Mouse (Mus musculus) liver, adult 2 months (tissue): ENCODE data around the gene Gbx2.

ENCODE experiments used
- CTCF ChIP-seq: fragments of 200-500 bp; IDR thresholded peaks from 2 replicates; pipeline ENCODE4 v1.5.1; 2011; ENCODE audit warnings: low read depth, low read length, control low read depth
- POLR2A ChIP-seq: fragments of 200-500 bp; IDR thresholded peaks from 2 replicates; pipeline ENCODE4 v1.6.1; 2011; ENCODE audit warnings: low read length, control low read depth; ENCODE audit not compliant: insufficient read depth; ENCODE audit errors: extremely low read depth

GRCm38 (mm10) chr1:89922883-89923641 lies 7.9 kb downstream of the Gbx2 start:
- TF ChIP-seq CTCF (no peak), POLR2A (no peak)
